Mouse (Mus musculus) hematopoietic stem cell, adult 5-6 weeks (primary cell): ENCODE data around the gene Faap100. TPM values are rescaled to one million over a fixed set of nuclear protein-coding genes. Genes with fewer than 3 reads are reported as not detected.

ENCODE experiments used
- ATAC-seq, 2 experiments: fragments of 125-278 bp in 1 of 2; replicated peaks in 1 of 2; 2 replicates each; pipeline ENCODE4 v1.8.0; 2016 to 2017; ENCODE audit warnings: inconsistent platforms in 2 of 2, mild to moderate bottlenecking in 2 of 2, moderate number of reproducible peaks in 2 of 2, low read depth in 1 of 2, moderate TSS enrichment in 1 of 2; ENCODE audit not compliant: low FRiP score in 2 of 2, poor library complexity in 2 of 2, severe bottlenecking in 2 of 2, insufficient read depth in 1 of 2, low TSS enrichment in 1 of 2
- total RNA-seq: library from RNA; stranded (forward); fragments of 172-1452, 232-1000 nt; gene quantifications from 2 replicates; pipeline ENCODE4 v1.2.3, GENCODE M21; 2017

The Faap100 gene
- total RNA-seq, 1 experiment from 2014 or later: 20.1 TPM

GRCm38 (mm10) chr11:120381157-120381556 is 2.6 kb upstream of the Faap100 start:
- ATAC-seq: no peak

GRCm38 (mm10) chr11:120380271-120380670 is 1.7 kb upstream of the Faap100 start:
- no peak for ATAC-seq

- no peak for ATAC-seq
Observed at GRCm38 (mm10) chr11:120378031-120378610, 443 bp downstream of the Faap100 start.

- ATAC-seq: no peak
Observed at GRCm38 (mm10) chr11:120377337-120377736, 1.2 kb downstream of the Faap100 start.

DNA sequence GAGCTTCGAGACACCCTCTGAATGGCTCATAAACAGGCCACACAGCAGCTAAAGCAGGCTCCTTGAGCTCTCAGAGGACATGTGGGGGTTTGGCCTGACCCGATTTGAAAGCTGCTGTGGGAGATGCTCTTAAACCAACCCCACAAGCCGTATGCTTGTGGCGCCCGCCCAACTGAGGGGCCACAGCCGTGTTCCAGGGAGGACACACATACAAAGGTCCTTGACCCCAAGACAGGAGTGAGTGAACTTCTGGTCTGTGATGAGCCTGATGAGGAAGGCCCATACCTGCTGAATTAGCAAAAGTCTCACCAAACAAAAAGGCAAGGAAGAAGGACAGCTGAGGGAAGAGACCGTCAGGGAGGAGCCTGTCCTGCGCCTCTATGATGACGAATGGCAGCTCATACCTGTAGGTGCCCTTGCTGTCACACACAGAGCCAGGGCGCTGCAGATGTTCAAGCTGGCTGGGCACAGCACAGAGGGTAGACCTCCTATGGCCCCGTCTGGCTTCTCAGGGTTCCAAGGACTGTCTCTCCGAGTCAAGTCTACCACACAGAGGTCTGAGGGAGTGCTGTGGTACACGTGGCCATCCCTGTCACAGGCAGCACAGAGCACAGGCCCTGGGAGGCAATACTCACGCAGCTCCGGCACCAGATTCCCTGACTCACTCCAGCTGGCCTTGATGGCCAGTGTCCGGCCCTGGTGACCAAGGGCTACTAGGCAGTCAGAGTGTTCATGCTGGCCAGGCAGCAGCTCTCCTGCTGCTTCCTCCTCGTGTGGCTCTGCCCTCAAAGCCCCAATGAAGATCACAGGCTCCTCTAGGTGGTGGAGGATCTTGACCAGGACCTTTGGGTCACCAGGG is 2.0 kb downstream of the Faap100 start:
- no peak for ATAC-seq

DNA sequence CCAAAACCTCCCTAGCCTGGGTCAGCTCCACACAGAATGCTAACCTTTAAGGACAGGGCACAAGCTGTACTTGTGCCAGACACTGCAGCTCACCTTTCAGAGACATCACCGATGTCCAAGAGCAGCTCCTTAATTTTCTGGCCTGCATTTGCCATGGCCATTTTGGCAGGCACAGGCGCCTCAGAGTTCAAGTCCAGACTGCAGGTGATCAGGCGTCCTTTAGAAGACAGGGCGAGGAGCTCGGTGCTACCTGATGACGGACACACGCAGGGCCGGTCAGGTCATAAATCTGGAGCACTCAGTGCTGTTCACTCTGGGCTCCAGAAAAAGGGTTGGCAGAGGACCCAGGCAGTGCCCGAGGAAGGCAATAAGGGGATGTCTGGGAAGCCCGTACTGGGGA is 3.2 kb downstream of the Faap100 start:
- ATAC-seq: no peak

- ATAC-seq: no peak
Observed at GRCm38 (mm10) chr11:120373820-120374586, 4.6 kb downstream of the Faap100 start.

- no peak for ATAC-seq
Observed at GRCm38 (mm10) chr11:120373025-120373424, 5.5 kb downstream of the Faap100 start.

DNA sequence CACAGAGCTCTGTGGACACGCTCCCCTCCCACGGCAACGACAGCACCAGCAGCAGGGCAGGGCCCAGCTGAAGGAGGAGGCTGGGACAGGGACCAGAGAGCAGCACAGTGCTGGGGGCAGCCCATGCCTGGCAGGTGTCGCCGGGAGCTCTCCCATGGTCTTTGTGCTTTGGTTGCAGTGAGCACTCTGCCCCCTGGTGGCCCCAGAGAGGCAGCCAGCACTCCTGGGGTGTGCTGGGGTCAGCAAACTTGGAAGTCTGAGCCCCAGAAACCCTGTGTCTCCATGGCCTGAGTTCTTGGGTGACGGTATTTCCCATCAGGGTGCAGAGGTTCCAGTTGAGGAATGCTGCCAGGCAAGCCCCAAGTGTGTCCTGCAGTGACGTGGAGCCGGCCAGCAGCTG is 8.9 kb downstream of the Faap100 start:
- peak; percentile 57 to 75 for ATAC-seq

DNA sequence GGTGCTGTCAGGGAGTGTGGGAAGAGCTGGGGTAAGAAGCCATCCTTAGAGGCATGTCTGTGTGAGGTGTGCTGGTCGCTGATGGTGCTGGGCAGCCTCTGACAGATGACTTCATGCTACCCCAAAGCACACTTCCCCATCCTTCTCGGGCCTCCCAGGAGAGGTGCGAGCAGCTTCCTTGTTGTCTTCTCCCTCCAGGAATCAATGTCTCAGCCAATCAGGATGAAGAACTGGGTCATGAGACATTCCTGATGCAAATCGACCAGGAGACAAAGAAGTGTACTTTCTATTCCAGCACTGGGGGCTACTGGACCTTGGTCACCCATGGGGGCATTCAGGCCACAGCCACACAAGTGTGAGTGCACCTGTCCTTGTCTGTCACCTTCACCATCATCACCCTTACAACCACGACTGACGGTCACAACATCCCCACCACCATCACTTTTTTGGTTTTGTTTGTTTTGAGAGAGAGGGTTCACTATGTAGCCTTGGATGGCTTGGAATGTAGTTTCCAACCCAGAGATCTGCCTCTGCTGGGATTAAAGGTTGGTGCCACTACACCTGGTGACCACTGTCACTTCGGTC is 12.0 kb downstream of the Faap100 start:
- ATAC-seq: no peak

DNA sequence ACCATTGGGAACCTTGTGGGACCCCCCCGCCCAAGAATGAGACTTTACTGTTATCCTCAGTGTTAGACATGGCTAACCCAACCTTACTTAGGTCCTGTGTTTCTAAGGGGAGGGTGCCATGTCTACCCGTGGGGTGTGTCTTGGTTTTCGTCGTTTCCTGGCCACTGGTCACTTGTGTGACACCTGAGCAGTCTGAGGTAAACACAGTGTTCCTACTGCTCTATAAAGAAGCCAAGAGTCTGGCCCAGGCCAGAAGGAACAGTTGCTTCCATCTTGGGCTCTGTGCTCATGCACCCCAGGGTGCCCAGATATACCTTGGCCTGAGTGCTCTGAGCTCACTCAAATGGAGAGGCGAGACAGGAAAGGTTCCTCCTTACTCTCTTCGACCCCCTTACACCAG is 15.7 kb downstream of the Faap100 start:
- no peak for ATAC-seq

GRCm38 (mm10) chr11:120361295-120361694 is 17.3 kb downstream of the Faap100 start, which contains the start of gene Fscn2:
Gene Fscn2 (plus strand): TSS chr11:120361534.
- no peak for ATAC-seq

GRCm38 (mm10) chr11:120360755-120361154 is 17.8 kb downstream of the Faap100 start:
- ATAC-seq: no peak

- ATAC-seq: peak in 1 of 2 experiments; percentile 1; a peak in 1 of 4 replicates
Observed at GRCm38 (mm10) chr11:120360062-120360461, 18.5 kb downstream of the Faap100 start.

DNA sequence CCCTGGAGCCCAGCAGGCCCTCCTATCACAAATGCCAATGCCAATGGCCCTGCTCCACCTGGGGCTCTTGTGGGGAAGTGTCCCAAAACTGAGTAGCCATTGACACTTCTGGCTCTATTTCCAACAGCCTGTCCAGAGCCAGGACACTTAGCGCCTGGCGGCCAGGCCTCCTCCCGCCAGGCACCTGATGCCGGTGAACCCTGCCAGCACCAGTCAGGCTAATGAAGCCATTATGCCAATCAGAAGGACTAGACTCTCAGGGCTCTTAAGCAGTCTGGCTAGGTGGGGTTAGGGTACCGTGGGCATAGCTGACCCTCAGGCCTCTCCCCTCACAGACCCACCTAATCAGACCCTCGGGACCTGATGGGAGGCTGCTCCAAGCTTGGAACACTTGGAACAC is 19.2 kb downstream of the Faap100 start:
- no peak for ATAC-seq

GRCm38 (mm10) chr11:120357791-120358401 is 20.7 kb downstream of the Faap100 start:
- ATAC-seq: no peak; a peak in 1 of 4 replicates

GRCm38 (mm10) chr11:120356900-120357299 is 21.7 kb downstream of the Faap100 start:
- ATAC-seq: no peak
